Mouse (Mus musculus): ENCODE measurements around the gene Cep131. TPM values are rescaled to one million over a fixed set of nuclear protein-coding genes. Genes with fewer than 3 reads are reported as not detected.
A peak's percentile ranks its signal among the peaks of the same experiment; 100 is the strongest.

Gene Cep131
- total and polyA plus RNA-seq, 3 experiments: 7.9 to 26.2 (median 10.4) TPM

DNA sequence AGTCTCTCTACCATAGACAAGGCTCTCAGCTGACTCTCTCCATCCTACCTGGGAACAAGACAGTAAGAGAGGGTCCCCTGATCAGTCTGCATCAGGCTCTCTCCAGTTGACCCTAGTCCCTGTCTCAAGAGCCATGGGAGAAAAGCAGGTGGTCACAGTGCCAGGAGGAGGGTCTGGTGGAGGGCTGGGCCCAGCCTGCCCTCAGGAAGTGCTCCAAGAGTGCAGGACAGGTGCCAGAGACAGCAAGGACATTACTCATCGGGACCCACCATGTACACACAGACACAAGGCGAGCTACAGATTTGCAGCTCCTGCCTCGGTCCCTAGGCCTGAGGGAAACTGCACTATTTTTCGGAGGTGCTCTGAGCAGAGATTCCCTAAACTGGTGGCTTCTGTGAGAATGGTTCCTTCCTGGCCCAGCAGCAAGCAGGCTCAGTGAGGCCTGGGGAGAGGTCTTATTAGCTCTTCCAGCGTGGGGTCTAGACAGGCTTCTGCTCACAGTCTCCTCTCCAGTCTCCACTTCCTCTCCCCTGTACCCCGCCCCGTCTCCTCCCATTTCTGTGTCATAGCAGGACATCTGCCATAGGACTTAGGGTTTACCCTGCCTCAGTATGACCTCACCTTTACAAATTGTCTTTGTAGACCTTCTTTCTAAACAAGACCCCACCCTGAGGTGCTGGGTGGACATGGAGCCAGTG is 44.3 kb downstream of the Cep131 start:
- TF ChIP-seq TAL1 (conservative IDR thresholded peaks at IDR 0.05; ENCODE audit: low read depth, low read length) (no peak), GATA2 (IDR thresholded peaks at IDR 0.05; ENCODE audit: borderline replicate concordance, low read depth, low read length) (no peak), GATA1 (IDR thresholded peaks at IDR 0.05; ENCODE audit: borderline replicate concordance, low read length) (no peak), CTCF (IDR thresholded peaks at IDR 0.05; ENCODE audit: low read depth, low read length) (no peak), POLR2AphosphoS5 (IDR thresholded peaks at IDR 0.05; ENCODE audit: insufficient replicate concordance, low read depth, low read length) (no peak)
- ATAC-seq (ENCODE audit: extremely low read depth, insufficient number of reproducible peaks, low FRiP score, poor library complexity, severe bottlenecking) (no peak), DNase-seq (ENCODE audit: low spot score) (no peak)
- H3K4me1 ChIP-seq (ENCODE audit: insufficient read depth, low read depth, low read length): no peaks in the 10 kb centered on the region
- H3K9me3 ChIP-seq (replicated peaks): no peaks in the 10 kb centered on the region
- H3K36me3 ChIP-seq (replicated peaks): no peaks in the 10 kb centered on the region
- H3K27me3 ChIP-seq (ENCODE audit: insufficient read depth, low read length): peaks cover 45% of the 10 kb centered on the region
- H3K4me3 ChIP-seq (ENCODE audit: low read depth, low read length): no peak overlapping the region

DNA sequence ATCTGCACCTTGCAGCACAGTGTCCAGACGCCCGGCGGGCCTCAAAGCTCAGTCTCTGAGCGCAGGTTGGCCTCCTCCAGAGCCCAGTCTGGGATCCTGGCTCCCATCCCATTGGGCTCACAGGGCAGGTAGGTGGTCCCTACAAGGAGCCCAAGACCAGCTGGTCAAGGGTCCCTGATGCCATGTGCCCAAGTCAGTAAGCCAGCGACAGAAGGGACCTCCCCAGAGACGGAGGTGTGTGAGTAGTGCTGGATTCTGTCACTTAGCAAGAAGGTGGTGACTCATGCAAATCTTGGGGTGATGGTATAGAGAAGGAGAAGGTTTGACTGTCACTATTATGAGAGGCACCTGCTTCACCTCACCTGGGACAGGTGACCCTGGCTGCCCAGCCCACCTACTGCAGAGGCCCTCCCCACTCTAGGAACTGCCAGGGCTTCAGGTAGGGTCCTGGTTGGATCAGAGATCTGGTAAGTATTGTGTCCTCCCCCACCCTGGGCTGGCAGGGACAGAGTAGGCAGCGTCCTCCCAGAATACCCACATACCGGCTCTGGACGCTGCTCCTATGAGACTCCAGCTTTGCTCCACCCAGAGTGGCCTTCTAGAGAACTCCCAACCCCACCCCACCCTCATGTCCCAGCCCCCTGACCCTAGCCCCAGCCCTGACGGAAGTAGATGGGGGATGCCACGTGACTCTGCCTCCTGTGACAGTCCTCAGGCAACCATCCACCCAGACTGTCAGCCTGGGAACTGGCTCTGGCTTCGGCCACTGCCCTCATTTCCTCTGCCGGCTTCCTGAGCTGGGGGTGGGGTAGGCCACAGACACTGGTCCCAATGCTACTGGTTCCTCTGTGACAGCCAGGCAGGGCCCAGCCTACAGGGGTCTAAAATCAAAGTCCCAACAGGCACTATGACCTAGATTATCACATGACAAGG is 45.2 kb downstream of the Cep131 start:
- H3K9me3 ChIP-seq (replicated peaks): no peaks in the 10 kb centered on the region
- H3K4me1 ChIP-seq (ENCODE audit: insufficient read depth, low read depth, low read length): no peaks in the 10 kb centered on the region
- no peak for TF ChIP-seq CTCF (IDR thresholded peaks at IDR 0.05; ENCODE audit: low read depth, low read length)
- TF ChIP-seq GATA2 (IDR thresholded peaks at IDR 0.05; ENCODE audit: borderline replicate concordance, low read depth, low read length): no peak
- no peak for TF ChIP-seq POLR2AphosphoS5 (IDR thresholded peaks at IDR 0.05; ENCODE audit: insufficient replicate concordance, low read depth, low read length)
- no peak for TF ChIP-seq GATA1 (IDR thresholded peaks at IDR 0.05; ENCODE audit: borderline replicate concordance, low read length)
- TF ChIP-seq TAL1 (conservative IDR thresholded peaks at IDR 0.05; ENCODE audit: low read depth, low read length): no peak
- ATAC-seq (ENCODE audit: extremely low read depth, insufficient number of reproducible peaks, low FRiP score, poor library complexity, severe bottlenecking) (peak; percentile 22; the same call in 1 of the 2 replicates), DNase-seq (ENCODE audit: low spot score) (no peak)
- peaks cover 46% of the 10 kb centered on the region for H3K27me3 ChIP-seq (ENCODE audit: insufficient read depth, low read length)
- no peaks in the 10 kb centered on the region for H3K36me3 ChIP-seq (replicated peaks)
- no peak overlapping the region for H3K4me3 ChIP-seq (ENCODE audit: low read depth, low read length)

DNA sequence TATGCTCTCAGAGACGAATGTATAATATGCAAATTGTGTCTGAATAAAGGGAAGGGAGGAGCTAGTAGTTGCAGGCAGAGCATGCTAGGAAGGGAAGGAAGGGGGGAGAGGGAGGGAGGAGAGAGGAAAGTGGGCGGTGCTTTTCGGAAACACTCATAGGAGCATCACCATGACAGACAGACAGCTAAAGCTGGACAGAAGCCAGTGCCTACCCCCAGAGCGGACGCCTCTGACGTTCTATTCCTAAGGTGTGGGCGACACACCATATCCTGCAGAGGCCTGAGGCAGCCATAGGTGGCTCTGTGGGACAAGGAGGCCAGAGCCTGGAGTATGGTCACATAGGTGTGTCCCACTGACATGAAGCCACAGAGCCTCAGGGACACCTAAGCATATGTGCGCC is 46.2 kb downstream of the Cep131 start:
- H3K4me1 ChIP-seq (ENCODE audit: insufficient read depth, low read depth, low read length): no peaks in the 10 kb centered on the region
- no peaks in the 10 kb centered on the region for H3K36me3 ChIP-seq (replicated peaks)
- ATAC-seq (ENCODE audit: extremely low read depth, insufficient number of reproducible peaks, low FRiP score, poor library complexity, severe bottlenecking): no peak
- DNase-seq (ENCODE audit: low spot score): no peak
- TF ChIP-seq TAL1 (conservative IDR thresholded peaks at IDR 0.05; ENCODE audit: low read depth, low read length): no peak
- no peak for TF ChIP-seq POLR2AphosphoS5 (IDR thresholded peaks at IDR 0.05; ENCODE audit: insufficient replicate concordance, low read depth, low read length)
- no peak for TF ChIP-seq GATA1 (IDR thresholded peaks at IDR 0.05; ENCODE audit: borderline replicate concordance, low read length)
- H3K4me3 ChIP-seq (ENCODE audit: low read depth, low read length): no peak overlapping the region
- H3K9me3 ChIP-seq (replicated peaks): no peaks in the 10 kb centered on the region
- peaks cover 41% of the 10 kb centered on the region for H3K27me3 ChIP-seq (ENCODE audit: insufficient read depth, low read length)

DNA sequence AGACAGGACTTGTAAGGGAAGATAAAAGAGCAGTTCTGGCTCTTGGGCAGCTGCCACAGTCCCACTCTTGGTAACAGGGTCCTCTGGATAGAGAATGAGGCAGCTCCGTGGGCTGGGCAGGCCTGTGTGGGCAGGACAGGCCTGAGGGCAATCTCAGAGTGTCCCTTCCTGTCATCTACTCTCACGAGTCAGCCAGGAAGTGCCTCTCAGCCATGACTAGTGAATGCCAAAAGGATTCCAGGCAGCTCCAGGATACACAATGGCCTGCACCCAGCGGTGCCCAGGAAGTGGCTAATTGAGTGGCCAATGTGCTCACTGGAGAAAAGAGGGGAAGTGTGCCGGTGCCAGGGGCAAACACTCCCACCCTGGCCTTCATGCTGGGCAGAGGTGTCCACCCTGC is 47.0 kb downstream of the Cep131 start:
- Histone ChIP-seq H3K27me3 (ENCODE audit: insufficient read depth, low read length) (peaks cover 44% of the 10 kb centered on the region), H3K4me1 (ENCODE audit: insufficient read depth, low read depth, low read length) (peaks cover 2% of the 10 kb centered on the region; the same call in 1 of the 2 replicates), H3K36me3 (replicated peaks) (no peaks in the 10 kb centered on the region), H3K4me3 (ENCODE audit: low read depth, low read length) (no peak overlapping the region), H3K9me3 (replicated peaks) (no peaks in the 10 kb centered on the region)
- TF ChIP-seq CTCF (IDR thresholded peaks at IDR 0.05; ENCODE audit: low read depth, low read length) (no peak), GATA1 (IDR thresholded peaks at IDR 0.05; ENCODE audit: borderline replicate concordance, low read length) (no peak), TAL1 (conservative IDR thresholded peaks at IDR 0.05; ENCODE audit: low read depth, low read length) (no peak), GATA2 (IDR thresholded peaks at IDR 0.05; ENCODE audit: borderline replicate concordance, low read depth, low read length) (no peak), POLR2AphosphoS5 (IDR thresholded peaks at IDR 0.05; ENCODE audit: insufficient replicate concordance, low read depth, low read length) (no peak)
- no peak for ATAC-seq (ENCODE audit: extremely low read depth, insufficient number of reproducible peaks, low FRiP score, poor library complexity, severe bottlenecking)
- no peak for DNase-seq (ENCODE audit: low spot score)

DNA sequence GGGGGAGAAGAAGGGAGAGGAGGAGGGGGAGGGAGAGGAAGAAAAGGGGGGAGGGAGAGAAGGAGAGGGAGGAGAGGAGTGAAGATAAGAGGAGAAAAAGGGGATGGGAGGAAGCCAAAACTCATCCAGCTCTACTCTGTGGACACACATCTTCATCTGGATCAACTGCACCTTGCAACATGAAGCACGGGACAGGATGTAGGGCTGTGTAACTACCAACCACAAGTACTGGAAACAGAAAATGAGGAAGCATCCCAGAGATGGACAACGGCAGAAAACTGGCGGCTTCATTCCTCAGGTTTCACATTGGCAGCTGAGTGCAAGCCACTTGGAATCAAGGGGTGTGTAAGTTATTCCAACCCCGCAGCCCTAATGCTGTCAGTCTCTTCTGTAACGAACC is 51.9 kb downstream of the Cep131 start:
- TF ChIP-seq GATA2 (IDR thresholded peaks at IDR 0.05; ENCODE audit: borderline replicate concordance, low read depth, low read length) (no peak), CTCF (IDR thresholded peaks at IDR 0.05; ENCODE audit: low read depth, low read length) (no peak), TAL1 (conservative IDR thresholded peaks at IDR 0.05; ENCODE audit: low read depth, low read length) (no peak), POLR2AphosphoS5 (IDR thresholded peaks at IDR 0.05; ENCODE audit: insufficient replicate concordance, low read depth, low read length) (no peak), GATA1 (IDR thresholded peaks at IDR 0.05; ENCODE audit: borderline replicate concordance, low read length) (no peak)
- ATAC-seq (ENCODE audit: extremely low read depth, insufficient number of reproducible peaks, low FRiP score, poor library complexity, severe bottlenecking): no peak
- peaks cover 2% of the 10 kb centered on the region for H3K4me1 ChIP-seq (ENCODE audit: insufficient read depth, low read depth, low read length)

DNA sequence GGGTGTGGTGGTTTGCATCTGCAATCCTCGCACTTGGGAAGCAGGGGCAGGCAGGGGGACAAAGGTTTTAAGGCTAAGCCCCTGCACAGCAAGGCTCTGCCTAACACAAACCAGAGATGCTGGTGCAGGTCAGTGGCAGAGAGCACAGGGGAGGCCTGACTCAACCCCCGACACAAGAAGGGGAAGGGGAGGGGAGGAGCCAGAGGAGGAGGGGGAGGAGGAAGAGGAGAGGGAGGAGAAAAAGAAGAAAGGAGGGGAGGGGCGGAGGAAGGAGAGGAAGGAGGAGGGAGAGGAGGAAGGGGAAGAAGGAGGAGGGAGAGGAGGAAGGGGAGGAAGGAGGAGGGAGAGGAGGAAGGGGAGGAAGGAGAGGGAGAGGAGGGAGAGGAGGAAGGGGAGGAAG is 52.3 kb downstream of the Cep131 start:
- H3K9me3 ChIP-seq (replicated peaks): no peaks in the 10 kb centered on the region
- H3K4me1 ChIP-seq (ENCODE audit: insufficient read depth, low read depth, low read length): peaks cover 2% of the 10 kb centered on the region
- DNase-seq (ENCODE audit: low spot score) (no peak), ATAC-seq (ENCODE audit: extremely low read depth, insufficient number of reproducible peaks, low FRiP score, poor library complexity, severe bottlenecking) (no peak)
- peaks cover 30% of the 10 kb centered on the region for H3K27me3 ChIP-seq (ENCODE audit: insufficient read depth, low read length)
- TF ChIP-seq CTCF (IDR thresholded peaks at IDR 0.05; ENCODE audit: low read depth, low read length): no peak
- TF ChIP-seq GATA2 (IDR thresholded peaks at IDR 0.05; ENCODE audit: borderline replicate concordance, low read depth, low read length): no peak
- TF ChIP-seq TAL1 (conservative IDR thresholded peaks at IDR 0.05; ENCODE audit: low read depth, low read length): no peak
- TF ChIP-seq GATA1 (IDR thresholded peaks at IDR 0.05; ENCODE audit: borderline replicate concordance, low read length): no peak
- TF ChIP-seq POLR2AphosphoS5 (IDR thresholded peaks at IDR 0.05; ENCODE audit: insufficient replicate concordance, low read depth, low read length): no peak
- H3K4me3 ChIP-seq (ENCODE audit: low read depth, low read length): no peak overlapping the region
- H3K36me3 ChIP-seq (replicated peaks): no peaks in the 10 kb centered on the region

More for the DNA sequence above, 51.9 kb downstream of the Cep131 start:
- Histone ChIP-seq H3K9me3 (replicated peaks) (no peaks in the 10 kb centered on the region), H3K4me3 (ENCODE audit: low read depth, low read length) (no peak overlapping the region), H3K27me3 (ENCODE audit: insufficient read depth, low read length) (peaks cover 32% of the 10 kb centered on the region), H3K36me3 (replicated peaks) (no peaks in the 10 kb centered on the region)
- no peak for DNase-seq (ENCODE audit: low spot score)
